Mouse (Mus musculus): ENCODE data around the gene Zfp446.

GRCm38 (mm10) chr7:12979776-12980175 lies 2.1 kb downstream of the Zfp446 start:
- TF ChIP-seq TAL1 (IDR thresholded peaks at IDR 0.05; ENCODE audit: low read length) (no peak), GATA1 (IDR thresholded peaks at IDR 0.05; ENCODE audit: low read length) (no peak)
